Mouse (Mus musculus) layer of hippocampus, adult 2 months (tissue): ENCODE measurements around the gene Gm49395. TPM values are rescaled to one million over a fixed set of nuclear protein-coding genes. Genes with fewer than 3 reads are reported as not detected.

Source experiments
- DNase-seq, 2 experiments: peaks; one replicate each; pipeline ENCODE4 v3.0.0; 2022; ENCODE audit warnings: low spot score in 2 of 2
- H3K27ac ChIP-seq: fragments of 200-600 bp; 2 replicates; pipeline ENCODE4 v1.8.1; 2022
- H3K4me3 ChIP-seq: fragments of 200-600 bp; 2 replicates; pipeline ENCODE4 v1.8.1; 2022; ENCODE audit warnings: mild to moderate bottlenecking
- CTCF ChIP-seq: fragments of 200-600 bp; conservative IDR thresholded peaks from 2 replicates; pipeline ENCODE4 v1.8.1; 2022; ENCODE audit warnings: antibody characterized with exemption, mild to moderate bottlenecking, moderate library complexity
- total RNA-seq, 2 experiments: library from RNA; stranded (reverse); gene quantifications; 2 replicates each; pipeline ENCODE4 v1.2.3; 2021

Gm49395 gene
- total RNA-seq, 2 experiments from 2014 or later, result 1.5 to 4.1 TPM

- TF ChIP-seq CTCF, result no peak
- Histone ChIP-seq H3K4me3 (no peak overlapping the region), H3K27ac (no peak overlapping the region)
- DNase-seq, result no peak
Observed at GRCm38 (mm10) chr13:115118756-115119155, 17.0 kb upstream of the Gm49395 start.

GRCm38 (mm10) chr13:115118195-115118594 lies 16.5 kb upstream of the Gm49395 start:
- no peak for TF ChIP-seq CTCF
- DNase-seq, result no peak

GRCm38 (mm10) chr13:115116930-115117621 lies 15.4 kb upstream of the Gm49395 start:
- no peak for TF ChIP-seq CTCF
- Histone ChIP-seq H3K27ac (no peak overlapping the region), H3K4me3 (no peak overlapping the region)
- DNase-seq, result no peak

More at GRCm38 (mm10) chr13:115118195-115118594, 16.5 kb upstream of the Gm49395 start:
- Histone ChIP-seq H3K4me3 (no peak overlapping the region), H3K27ac (no peak overlapping the region)

- Histone ChIP-seq H3K27ac (no peak overlapping the region), H3K4me3 (no peak overlapping the region)
- no peak for TF ChIP-seq CTCF
- no peak for DNase-seq
Observed at GRCm38 (mm10) chr13:115109628-115110027, 7.9 kb upstream of the Gm49395 start.

- TF ChIP-seq CTCF, result no peak
- DNase-seq, result no peak
- H3K27ac ChIP-seq, result no peak overlapping the region
Observed at GRCm38 (mm10) chr13:115107436-115107835, 5.7 kb upstream of the Gm49395 start.

GRCm38 (mm10) chr13:115106183-115106582 lies 4.5 kb upstream of the Gm49395 start:
- DNase-seq, result no peak
- Histone ChIP-seq H3K27ac (no peak overlapping the region), H3K4me3 (no peak overlapping the region)
- no peak for TF ChIP-seq CTCF

More at GRCm38 (mm10) chr13:115107436-115107835, 5.7 kb upstream of the Gm49395 start:
- H3K4me3 ChIP-seq, result no peak overlapping the region

GRCm38 (mm10) chr13:115102754-115103153 lies 1.0 kb upstream of the Gm49395 start:
- no peak for TF ChIP-seq CTCF
- no peak overlapping the region for H3K4me3 ChIP-seq
- DNase-seq, result no peak
- no peak overlapping the region for H3K27ac ChIP-seq

GRCm38 (mm10) chr13:115100381-115101177 lies 1.1 kb downstream of the Gm49395 start:
- TF ChIP-seq CTCF, result no peak
- Histone ChIP-seq H3K4me3 (peak overlapping the region; percentile 63), H3K27ac (peak overlapping the region; percentile 76)
- no peak for DNase-seq

GRCm38 (mm10) chr13:115099381-115099780 lies 2.3 kb downstream of the Gm49395 start:
- no peak overlapping the region for H3K27ac ChIP-seq
- peak overlapping the region; percentile 63; the same call in 1 of the 2 replicates for H3K4me3 ChIP-seq
- DNase-seq, result no peak
- TF ChIP-seq CTCF, result no peak

GRCm38 (mm10) chr13:115098227-115098626 lies 3.5 kb downstream of the Gm49395 start:
- H3K27ac ChIP-seq, result no peak overlapping the region
- no peak for TF ChIP-seq CTCF
- no peak overlapping the region for H3K4me3 ChIP-seq
- no peak for DNase-seq

GRCm38 (mm10) chr13:115096965-115097364 lies 4.8 kb downstream of the Gm49395 start:
- H3K27ac ChIP-seq, result no peak overlapping the region
- TF ChIP-seq CTCF, result no peak
- no peak overlapping the region for H3K4me3 ChIP-seq
- no peak for DNase-seq

- no peak overlapping the region for H3K4me3 ChIP-seq
- no peak for DNase-seq
- no peak for TF ChIP-seq CTCF
- no peak overlapping the region for H3K27ac ChIP-seq
Observed at GRCm38 (mm10) chr13:115096216-115096615, 5.5 kb downstream of the Gm49395 start.

- TF ChIP-seq CTCF, result peak; percentile 36
- DNase-seq, result no peak
- Histone ChIP-seq H3K27ac (no peak overlapping the region), H3K4me3 (no peak overlapping the region)
Observed at GRCm38 (mm10) chr13:115095392-115095791, 6.3 kb downstream of the Gm49395 start.

GRCm38 (mm10) chr13:115091511-115091910 lies 10.2 kb downstream of the Gm49395 start:
- no peak for TF ChIP-seq CTCF
- no peak for DNase-seq
- Histone ChIP-seq H3K4me3 (no peak overlapping the region), H3K27ac (no peak overlapping the region)
